Mouse (Mus musculus) heart, embryonic 12.5 days (tissue): ENCODE measurements around the gene Tmtc1. TPM values are rescaled to one million over a fixed set of nuclear protein-coding genes. Genes with fewer than 3 reads are reported as not detected.
A peak's percentile ranks its signal among the peaks of the same experiment; 100 is the strongest.

Experiments used
- ATAC-seq: fragments of 200-750 bp; cut with Nextera tagmentation; 2 replicates; pipeline ENCODE4 v1.8.0; 2017; ENCODE audit warnings: moderate TSS enrichment, moderate library complexity; ENCODE audit not compliant: insufficient number of reproducible peaks, low FRiP score
- H3K27ac ChIP-seq: fragments of 300-500 bp; sonication (generic); 2 replicates; pipeline ENCODE4 v1.5.1; 2016; ENCODE audit warnings: mild to moderate bottlenecking, moderate library complexity; ENCODE audit not compliant: poor library complexity, severe bottlenecking
- H3K27me3 ChIP-seq: fragments of 300-500 bp; sonication (generic); replicated peaks from 2 replicates; pipeline ENCODE4 v1.6.1; 2016; ENCODE audit warnings: mild to moderate bottlenecking, moderate library complexity
- H3K36me3 ChIP-seq: fragments of 300-500 bp; sonication (generic); 2 replicates; pipeline ENCODE4 v1.6.1; 2016; ENCODE audit warnings: mild to moderate bottlenecking, moderate library complexity
- H3K4me1 ChIP-seq: fragments of 300-500 bp; sonication (generic); replicated peaks from 2 replicates; pipeline ENCODE4 v1.6.1; 2016; ENCODE audit warnings: mild to moderate bottlenecking
- H3K4me2 ChIP-seq: fragments of 300-500 bp; sonication (generic); 2 replicates; pipeline ENCODE4 v1.6.1; 2016; ENCODE audit warnings: mild to moderate bottlenecking, moderate library complexity
- H3K4me3 ChIP-seq: fragments of 300-500 bp; sonication (generic); 2 replicates; pipeline ENCODE4 v1.5.1; 2016; ENCODE audit warnings: mild to moderate bottlenecking
- H3K9ac ChIP-seq: fragments of 300-500 bp; sonication (generic); 2 replicates; pipeline ENCODE4 v1.6.1; 2016; ENCODE audit warnings: mild to moderate bottlenecking, moderate library complexity
- H3K9me3 ChIP-seq: fragments of 300-500 bp; sonication (generic); replicated peaks from 2 replicates; pipeline ENCODE4 v1.6.1; 2016; ENCODE audit warnings: mild to moderate bottlenecking, moderate library complexity
- WGBS: fragments of 180-500 bp; shearing (Covaris S2); methylation state at CpG from one replicate; pipeline ENCODE4 v1.1.7; 2016; 5-methylcytosine and 5-hydroxymethylcytosine counted together
- polyA plus RNA-seq: library from polyadenylated mRNA; unstranded; fragments of >200 nt; fragmentation: Nextera tagmentation; extraction: Ambion mirVana; gene quantifications from 2 replicates; pipeline ENCODE4 v1.2.1, GENCODE M21; 2016

The Tmtc1 gene
- polyA plus RNA-seq, 1 experiment from 2014 or later: 3.4 TPM

- no peak for ATAC-seq
- Histone ChIP-seq H3K9me3 (no peaks in the 10 kb centered on the region), H3K27ac (no peak overlapping the region), H3K9ac (no peak overlapping the region), H3K4me1 (0 out of 2 replicates have a peak, but pooled peaks cover 4% of the 10 kb centered on the region), H3K4me3 (no peak overlapping the region), H3K4me2 (no peak overlapping the region), H3K27me3 (no peaks in the 10 kb centered on the region), H3K36me3 (no peaks in the 10 kb centered on the region; the same call in 1 of the 2 replicates)
- WGBS: 79% methylated on average over 6 of the region's 6 CpGs
These were observed 23.8 kb downstream of the Tmtc1 start for GRCm38 (mm10) chr6:148420387-148420786.

- no peaks in the 10 kb centered on the region for H3K27me3 ChIP-seq
- peaks cover 5% of the 10 kb centered on the region; the same call in 1 of the 2 replicates for H3K36me3 ChIP-seq
- H3K9ac ChIP-seq: no peak overlapping the region
- H3K4me3 ChIP-seq: no peak overlapping the region
- ATAC-seq: no peak
- WGBS: 71% methylated on average over 2 of the region's 2 CpGs
- H3K27ac ChIP-seq: no peak overlapping the region
- 0 out of 2 replicates have a peak, but pooled peaks cover 6% of the 10 kb centered on the region for H3K4me1 ChIP-seq
- no peaks in the 10 kb centered on the region for H3K9me3 ChIP-seq
- H3K4me2 ChIP-seq: no peak overlapping the region
These were observed 27.6 kb downstream of the Tmtc1 start for GRCm38 (mm10) chr6:148416597-148416996.

GRCm38 (mm10) chr6:148413638-148414037 is 30.6 kb downstream of the Tmtc1 start:
- ATAC-seq: no peak
- no peak overlapping the region for H3K4me3 ChIP-seq
- H3K4me1 ChIP-seq: peaks cover 15% of the 10 kb centered on the region
- no peaks in the 10 kb centered on the region for H3K27me3 ChIP-seq
- no peak overlapping the region for H3K9ac ChIP-seq
- no peak overlapping the region for H3K4me2 ChIP-seq
- no peaks in the 10 kb centered on the region for H3K9me3 ChIP-seq
- no peak overlapping the region for H3K27ac ChIP-seq
- H3K36me3 ChIP-seq: peaks cover 5% of the 10 kb centered on the region; the same call in 1 of the 2 replicates

GRCm38 (mm10) chr6:148406792-148407490 is 37.2 kb downstream of the Tmtc1 start:
- 74% methylated on average over 2 of the region's 2 CpGs for WGBS
- Histone ChIP-seq H3K9me3 (no peaks in the 10 kb centered on the region), H3K9ac (no peak overlapping the region), H3K4me2 (no peak overlapping the region), H3K4me1 (peaks cover 22% of the 10 kb centered on the region), H3K4me3 (no peak overlapping the region), H3K36me3 (no peaks in the 10 kb centered on the region), H3K27ac (no peak overlapping the region), H3K27me3 (no peaks in the 10 kb centered on the region)
- no peak for ATAC-seq

GRCm38 (mm10) chr6:148405599-148405998 is 38.6 kb downstream of the Tmtc1 start:
- Histone ChIP-seq H3K9me3 (no peaks in the 10 kb centered on the region), H3K36me3 (no peaks in the 10 kb centered on the region), H3K27me3 (no peaks in the 10 kb centered on the region), H3K4me1 (peaks cover 25% of the 10 kb centered on the region), H3K9ac (no peak overlapping the region), H3K4me2 (no peak overlapping the region), H3K4me3 (no peak overlapping the region), H3K27ac (no peak overlapping the region)
- ATAC-seq: no peak
- 80% methylated on average over 2 of the region's 2 CpGs for WGBS

- no peaks in the 10 kb centered on the region for H3K9me3 ChIP-seq
- peak; percentile 76 for ATAC-seq
- H3K4me3 ChIP-seq: no peak overlapping the region
- peak overlapping the region; percentile 66; the same call in 1 of the 2 replicates for H3K27ac ChIP-seq
- H3K27me3 ChIP-seq: no peaks in the 10 kb centered on the region
- no peaks in the 10 kb centered on the region for H3K36me3 ChIP-seq
- no peak overlapping the region for H3K4me2 ChIP-seq
- no peak overlapping the region for H3K9ac ChIP-seq
- WGBS: 16% methylated on average over 1 of the region's 1 CpGs
- H3K4me1 ChIP-seq: peaks cover 27% of the 10 kb centered on the region
These were observed 39.7 kb downstream of the Tmtc1 start for GRCm38 (mm10) chr6:148404500-148404899.

GRCm38 (mm10) chr6:148403761-148404160 is 40.4 kb downstream of the Tmtc1 start:
- Histone ChIP-seq H3K4me1 (peaks cover 30% of the 10 kb centered on the region), H3K4me2 (no peak overlapping the region), H3K9ac (no peak overlapping the region), H3K36me3 (no peaks in the 10 kb centered on the region), H3K9me3 (no peaks in the 10 kb centered on the region), H3K4me3 (no peak overlapping the region), H3K27ac (0 out of 2 replicates have a peak overlapping the region, but pooled peaks have one; percentile 66), H3K27me3 (no peaks in the 10 kb centered on the region)
- ATAC-seq: no peak
- WGBS: 67% methylated on average over 3 of the region's 3 CpGs

GRCm38 (mm10) chr6:148401031-148401430 is 43.2 kb downstream of the Tmtc1 start:
- WGBS: 67% methylated on average over 6 of the region's 6 CpGs
- H3K4me2 ChIP-seq: no peak overlapping the region
- no peak overlapping the region for H3K4me3 ChIP-seq
- no peak overlapping the region for H3K27ac ChIP-seq
- H3K4me1 ChIP-seq: peaks cover 39% of the 10 kb centered on the region
- no peak for ATAC-seq
- H3K9me3 ChIP-seq: no peaks in the 10 kb centered on the region
- no peak overlapping the region for H3K9ac ChIP-seq
- H3K27me3 ChIP-seq: no peaks in the 10 kb centered on the region
- H3K36me3 ChIP-seq: no peaks in the 10 kb centered on the region

- Histone ChIP-seq H3K4me2 (no peak overlapping the region), H3K4me3 (no peak overlapping the region), H3K9me3 (0 out of 2 replicates have a peak, but pooled peaks cover 3% of the 10 kb centered on the region), H3K9ac (no peak overlapping the region), H3K36me3 (no peaks in the 10 kb centered on the region), H3K27me3 (no peaks in the 10 kb centered on the region), H3K27ac (peak overlapping the region; percentile 24; the same call in 1 of the 2 replicates), H3K4me1 (peaks cover 36% of the 10 kb centered on the region)
- 91% methylated on average over 2 of the region's 2 CpGs for WGBS
- ATAC-seq: no peak
These were observed 44.6 kb downstream of the Tmtc1 start for GRCm38 (mm10) chr6:148399541-148399940.

GRCm38 (mm10) chr6:148398888-148399287 is 45.3 kb downstream of the Tmtc1 start:
- no peak overlapping the region for H3K9ac ChIP-seq
- no peak for ATAC-seq
- 44% methylated on average over 2 of the region's 2 CpGs for WGBS
- H3K27ac ChIP-seq: peak overlapping the region; percentile 60
- no peak overlapping the region for H3K4me3 ChIP-seq
- H3K4me1 ChIP-seq: peaks cover 31% of the 10 kb centered on the region
- no peaks in the 10 kb centered on the region for H3K27me3 ChIP-seq
- no peak overlapping the region for H3K4me2 ChIP-seq
- H3K9me3 ChIP-seq: 0 out of 2 replicates have a peak, but pooled peaks cover 3% of the 10 kb centered on the region
- H3K36me3 ChIP-seq: no peaks in the 10 kb centered on the region

GRCm38 (mm10) chr6:148397270-148397669 is 46.9 kb downstream of the Tmtc1 start:
- Histone ChIP-seq H3K27ac (no peak overlapping the region), H3K36me3 (no peaks in the 10 kb centered on the region), H3K27me3 (no peaks in the 10 kb centered on the region), H3K4me1 (peaks cover 31% of the 10 kb centered on the region), H3K4me3 (no peak overlapping the region), H3K4me2 (no peak overlapping the region), H3K9me3 (0 out of 2 replicates have a peak, but pooled peaks cover 3% of the 10 kb centered on the region), H3K9ac (no peak overlapping the region)
- WGBS: 81% methylated on average over 5 of the region's 5 CpGs
- no peak for ATAC-seq
